Mouse (Mus musculus): ENCODE measurements around the gene Vav1. TPM values are rescaled to one million over a fixed set of nuclear protein-coding genes. Genes with fewer than 3 reads are reported as not detected.

Vav1 gene
- 2.1 and 2.7 TPM in 2 replicates for polyA plus RNA-seq (2015; fragmentation: Nextera tagmentation; extraction: Ambion mirVana)

DNA sequence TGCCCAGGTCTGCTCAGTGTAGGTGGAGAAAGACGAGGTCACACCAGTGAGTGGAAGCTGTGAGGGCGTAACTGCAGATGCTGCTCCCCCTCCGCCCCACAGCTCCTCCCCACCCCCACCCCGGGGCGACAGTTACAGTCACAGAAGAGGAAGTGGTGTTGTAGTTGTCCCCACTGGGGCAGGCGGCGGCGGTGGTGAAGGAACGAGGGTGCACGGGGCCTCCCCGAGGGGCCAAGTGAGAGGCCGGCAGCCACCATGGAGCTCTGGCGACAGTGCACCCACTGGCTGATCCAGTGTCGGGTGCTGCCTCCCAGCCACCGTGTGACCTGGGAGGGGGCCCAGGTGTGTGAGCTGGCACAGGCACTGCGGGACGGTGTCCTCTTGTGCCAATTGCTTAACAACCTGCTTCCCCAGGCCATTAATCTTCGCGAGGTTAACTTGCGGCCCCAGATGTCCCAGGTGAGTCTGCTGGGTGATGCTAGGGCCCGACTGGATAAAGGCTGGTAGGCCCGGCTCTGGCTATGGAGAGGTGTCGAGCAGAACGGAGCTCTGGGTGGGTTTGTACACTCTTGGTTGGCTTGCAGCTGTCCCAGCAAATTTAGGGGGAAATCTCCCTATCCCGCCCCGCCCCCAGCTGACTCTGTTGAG is at the start of gene Vav1:
Gene Vav1, plus strand, starts transcription at position 158 of the 648 bp plus-strand sequence.
- Histone ChIP-seq H3K4me2 (replicated peaks) (no peak within 1 kb of the TSS), H3K4me3 (no peak within 1 kb of the TSS), H3K36me3 (no peaks in the 10 kb centered on the region), H3K4me1 (peaks cover 11% of the 10 kb centered on the region), H3K9ac (no peak within 1 kb of the TSS), H3K27ac (no peak within 1 kb of the TSS), H3K27me3 (peaks cover 55% of the 10 kb centered on the region), H3K9me3 (no peaks in the 10 kb centered on the region)
- WGBS = 51% methylated on average over 25 of the region's 26 CpGs
- no peak for ATAC-seq (ENCODE audit: low FRiP score, low read depth)

DNA sequence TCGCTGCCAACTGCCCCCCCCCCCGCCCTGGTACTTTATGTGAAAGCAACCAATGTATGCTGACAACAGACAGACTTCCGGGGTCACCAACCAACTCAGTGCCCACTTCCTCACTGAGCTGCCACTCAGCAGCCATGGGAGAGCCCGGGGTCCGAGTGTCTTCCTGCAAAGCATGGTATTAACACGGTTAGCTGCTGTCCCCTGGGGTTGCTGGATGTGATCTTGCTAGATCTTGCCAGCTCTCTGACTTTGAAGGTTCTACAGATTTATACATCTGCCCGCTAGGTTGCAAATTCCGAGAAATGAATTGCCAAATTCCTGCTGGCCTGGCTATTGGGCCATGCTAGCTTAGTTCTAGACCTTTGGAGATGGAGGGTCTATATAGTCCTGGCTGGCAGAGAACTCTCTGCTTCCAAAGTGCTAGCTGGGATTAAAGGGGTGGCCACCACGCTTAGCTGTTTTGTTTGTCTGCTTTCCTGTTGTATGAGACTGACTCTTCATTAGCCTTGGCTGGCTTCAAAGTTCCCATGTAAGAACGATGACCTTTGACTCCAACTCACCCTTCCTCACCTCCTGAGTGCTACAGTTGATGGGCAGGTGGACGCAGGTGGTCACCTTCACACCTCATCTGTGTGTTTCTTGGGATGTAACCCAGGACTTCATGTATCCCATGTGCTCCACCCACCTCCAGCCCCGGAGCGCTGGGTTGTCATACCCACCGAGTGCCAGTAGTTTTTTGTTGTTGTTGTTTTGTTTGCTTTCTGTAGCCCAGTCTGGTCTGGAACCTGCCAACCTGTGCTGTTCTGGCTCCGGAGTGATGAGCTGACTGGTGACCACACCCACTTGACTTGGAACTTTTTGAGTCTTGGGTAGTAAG is 48.8 kb upstream of the Vav1 start:
- H3K9me3 ChIP-seq = no peaks in the 10 kb centered on the region
- H3K4me3 ChIP-seq = no peak overlapping the region
- H3K9ac ChIP-seq = no peak overlapping the region
- H3K27ac ChIP-seq = no peak overlapping the region
- peaks cover 10% of the 10 kb centered on the region for H3K36me3 ChIP-seq
- WGBS = 81% methylated on average over 15 of the region's 15 CpGs
- H3K4me2 ChIP-seq (replicated peaks) = no peak overlapping the region
- peaks cover 21% of the 10 kb centered on the region; the same call in 1 of the 2 replicates for H3K27me3 ChIP-seq
- no peaks in the 10 kb centered on the region for H3K4me1 ChIP-seq
- ATAC-seq (ENCODE audit: low FRiP score, low read depth) = no peak

DNA sequence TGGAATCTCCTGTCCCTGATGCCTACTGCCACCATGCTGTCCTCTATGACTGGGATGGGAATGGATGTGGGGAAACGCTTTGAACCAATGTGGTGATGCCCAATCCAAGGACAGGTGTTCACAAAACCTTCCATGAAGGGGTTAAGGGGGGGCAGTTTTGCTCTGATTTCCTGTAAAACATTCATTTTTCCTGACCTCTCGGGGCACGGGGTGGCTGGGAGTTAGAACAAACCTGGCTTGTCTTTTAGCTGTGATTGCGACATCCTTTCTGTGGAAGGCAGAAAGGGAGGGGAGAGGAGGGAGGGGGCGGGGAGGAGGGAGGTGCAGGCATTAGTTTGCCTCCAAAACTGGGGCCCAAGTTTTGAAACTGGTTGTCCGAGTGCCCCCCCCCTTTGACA is 48.2 kb upstream of the Vav1 start:
- no peak overlapping the region for H3K27ac ChIP-seq
- no peak overlapping the region for H3K9ac ChIP-seq
- H3K4me3 ChIP-seq = no peak overlapping the region
- ATAC-seq (ENCODE audit: low FRiP score, low read depth) = no peak
- H3K4me1 ChIP-seq = no peaks in the 10 kb centered on the region
- no peak overlapping the region for H3K4me2 ChIP-seq (replicated peaks)
- H3K9me3 ChIP-seq = no peaks in the 10 kb centered on the region
- WGBS = 59% methylated on average over 6 of the region's 6 CpGs
- H3K27me3 ChIP-seq = peaks cover 15% of the 10 kb centered on the region; the same call in 1 of the 2 replicates
- peaks cover 16% of the 10 kb centered on the region for H3K36me3 ChIP-seq

DNA sequence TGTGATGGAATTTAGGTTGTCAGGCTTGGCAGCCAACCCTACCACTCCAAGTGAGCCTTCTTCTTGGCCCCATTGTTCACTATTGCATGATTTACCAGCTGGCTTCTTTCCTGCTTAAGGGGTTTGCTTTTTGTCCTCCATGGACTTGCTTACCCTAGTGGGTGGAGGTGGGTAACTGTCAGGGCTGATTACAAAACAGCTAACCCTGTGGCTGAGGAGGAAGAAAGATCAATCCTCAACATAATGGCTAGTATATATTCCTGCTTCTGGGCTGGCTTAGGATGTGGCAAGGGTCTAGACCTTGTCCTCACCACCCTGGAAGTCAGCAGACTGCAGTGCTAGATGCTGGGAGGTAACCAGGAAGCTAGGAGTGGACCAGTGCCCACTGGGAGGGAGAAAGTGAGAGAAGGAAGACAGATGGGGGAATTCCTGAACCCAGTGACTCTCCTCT is 47.6 kb upstream of the Vav1 start:
- ATAC-seq (ENCODE audit: low FRiP score, low read depth) = no peak
- Histone ChIP-seq H3K4me1 (no peaks in the 10 kb centered on the region), H3K4me3 (no peak overlapping the region), H3K9me3 (no peaks in the 10 kb centered on the region), H3K9ac (no peak overlapping the region), H3K27me3 (peaks cover 9% of the 10 kb centered on the region; the same call in 1 of the 2 replicates), H3K4me2 (replicated peaks) (no peak overlapping the region), H3K36me3 (peaks cover 22% of the 10 kb centered on the region), H3K27ac (no peak overlapping the region)

DNA sequence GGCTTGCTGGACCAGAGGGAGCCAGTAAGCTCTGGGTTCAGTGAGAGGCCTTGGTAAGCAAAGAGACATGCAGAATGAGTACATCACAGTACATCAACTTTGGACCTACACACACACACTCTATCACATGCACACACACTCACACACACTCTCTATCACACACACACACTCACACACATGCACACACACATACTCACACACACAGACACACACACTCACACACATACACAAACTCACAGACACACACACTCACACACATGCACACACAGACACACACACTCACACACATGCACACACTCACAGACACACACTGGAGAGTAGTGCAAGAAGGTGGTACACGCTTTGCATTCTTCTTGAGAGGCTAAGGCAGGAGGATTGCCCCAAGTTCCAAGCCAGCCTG is 46.7 kb upstream of the Vav1 start:
- no peak overlapping the region for H3K4me3 ChIP-seq
- no peak overlapping the region for H3K4me2 ChIP-seq (replicated peaks)
- peaks cover 31% of the 10 kb centered on the region for H3K36me3 ChIP-seq
- 79% methylated on average over 1 of the region's 1 CpGs for WGBS
- no peak overlapping the region for H3K9ac ChIP-seq
- peaks cover 4% of the 10 kb centered on the region; the same call in 1 of the 2 replicates for H3K27me3 ChIP-seq
- no peaks in the 10 kb centered on the region for H3K4me1 ChIP-seq
- ATAC-seq (ENCODE audit: low FRiP score, low read depth) = no peak
- no peaks in the 10 kb centered on the region for H3K9me3 ChIP-seq
- H3K27ac ChIP-seq = no peak overlapping the region

DNA sequence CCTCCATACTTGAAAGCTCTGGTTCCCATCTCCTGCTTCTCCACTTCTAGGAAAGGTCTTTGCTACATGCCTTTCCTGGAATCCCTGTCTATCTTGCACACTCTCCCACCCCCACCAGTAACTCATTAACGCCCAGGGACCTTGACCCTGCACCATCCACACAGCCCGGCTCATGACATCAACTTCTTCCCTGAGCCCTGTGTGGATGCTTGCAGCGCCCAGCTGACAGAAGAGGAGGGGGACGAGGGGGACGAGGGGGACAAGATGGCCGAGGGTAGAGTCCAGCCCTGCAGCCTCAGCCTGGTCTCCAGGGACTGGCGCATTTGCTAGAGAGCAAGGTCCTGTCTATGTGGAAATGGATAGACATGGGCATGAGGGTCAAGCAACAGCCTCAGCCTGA is 45.9 kb upstream of the Vav1 start:
- Histone ChIP-seq H3K36me3 (peaks cover 39% of the 10 kb centered on the region), H3K27me3 (peaks cover 4% of the 10 kb centered on the region; the same call in 1 of the 2 replicates), H3K4me3 (no peak overlapping the region), H3K9ac (no peak overlapping the region), H3K4me2 (replicated peaks) (no peak overlapping the region), H3K4me1 (no peaks in the 10 kb centered on the region), H3K27ac (no peak overlapping the region), H3K9me3 (no peaks in the 10 kb centered on the region)
- WGBS = 43% methylated on average over 7 of the region's 7 CpGs
- 0 out of 2 replicates have a peak, but pooled peaks have one; percentile 9 for ATAC-seq (ENCODE audit: low FRiP score, low read depth)

DNA sequence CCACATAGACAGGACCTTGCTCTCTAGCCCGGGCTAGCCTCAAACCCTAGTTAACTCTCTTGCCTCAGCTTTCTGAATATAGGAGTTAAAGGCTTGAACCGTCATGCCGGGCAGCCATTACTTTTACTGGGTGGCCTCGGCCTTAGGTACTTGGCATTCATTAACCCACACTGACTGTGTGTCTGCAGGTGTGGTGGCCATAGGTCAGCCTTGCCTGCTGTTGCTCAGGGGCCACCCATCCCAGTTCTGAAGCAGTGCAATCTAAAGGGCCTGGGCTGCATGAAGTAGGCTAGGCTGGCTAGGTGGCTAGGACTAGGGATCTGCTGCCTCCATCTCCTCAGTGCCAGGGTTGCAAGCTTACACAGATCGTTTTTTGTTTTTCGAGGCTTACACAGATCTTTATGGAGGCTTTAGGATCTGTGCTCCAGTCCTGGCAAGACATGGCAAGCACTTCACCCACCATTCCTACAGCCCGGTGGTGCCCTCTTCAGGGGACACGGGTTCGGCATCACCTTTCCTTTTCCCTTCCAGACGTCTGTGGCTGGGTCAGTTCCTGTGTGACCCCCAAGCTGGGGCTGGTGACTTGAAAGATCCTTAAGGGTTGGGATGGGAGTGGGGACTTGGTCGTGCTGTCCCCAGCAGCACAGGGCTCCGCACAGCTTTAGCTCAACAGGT is 44.5 kb upstream of the Vav1 start:
- Histone ChIP-seq H3K36me3 (peaks cover 41% of the 10 kb centered on the region), H3K9ac (no peak overlapping the region), H3K4me3 (no peak overlapping the region), H3K4me2 (replicated peaks) (no peak overlapping the region), H3K4me1 (no peaks in the 10 kb centered on the region), H3K9me3 (no peaks in the 10 kb centered on the region), H3K27ac (no peak overlapping the region), H3K27me3 (peaks cover 4% of the 10 kb centered on the region; the same call in 1 of the 2 replicates)
- WGBS = 79% methylated on average over 12 of the region's 12 CpGs
- ATAC-seq (ENCODE audit: low FRiP score, low read depth) = no peak

DNA sequence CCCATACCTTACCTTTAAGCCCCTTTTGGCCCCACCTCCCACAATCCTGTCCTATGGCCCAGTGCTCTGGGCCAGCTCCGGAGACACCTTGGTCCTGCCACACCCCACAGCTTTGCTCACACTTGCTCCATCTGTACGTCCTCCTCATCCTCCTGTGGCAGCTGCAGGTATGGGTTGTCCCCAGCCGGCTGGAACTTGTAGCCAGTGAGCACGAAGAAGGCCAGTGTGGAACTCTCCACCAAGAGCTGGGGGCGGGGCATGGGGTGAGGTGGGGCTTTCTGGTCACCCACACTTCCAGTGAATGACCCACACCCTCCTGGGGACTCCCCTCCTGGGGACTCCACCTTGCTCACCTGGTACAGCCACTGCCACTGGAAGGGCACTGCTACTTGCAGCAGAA is 43.1 kb upstream of the Vav1 start:
- Histone ChIP-seq H3K9ac (no peak overlapping the region), H3K4me2 (replicated peaks) (no peak overlapping the region), H3K36me3 (peaks cover 41% of the 10 kb centered on the region), H3K4me3 (no peak overlapping the region), H3K27me3 (no peaks in the 10 kb centered on the region), H3K27ac (no peak overlapping the region), H3K9me3 (no peaks in the 10 kb centered on the region), H3K4me1 (no peaks in the 10 kb centered on the region)
- peak; percentile 17; the same call in 1 of the 2 replicates for ATAC-seq (ENCODE audit: low FRiP score, low read depth)
- WGBS = 90% methylated on average over 5 of the region's 5 CpGs

DNA sequence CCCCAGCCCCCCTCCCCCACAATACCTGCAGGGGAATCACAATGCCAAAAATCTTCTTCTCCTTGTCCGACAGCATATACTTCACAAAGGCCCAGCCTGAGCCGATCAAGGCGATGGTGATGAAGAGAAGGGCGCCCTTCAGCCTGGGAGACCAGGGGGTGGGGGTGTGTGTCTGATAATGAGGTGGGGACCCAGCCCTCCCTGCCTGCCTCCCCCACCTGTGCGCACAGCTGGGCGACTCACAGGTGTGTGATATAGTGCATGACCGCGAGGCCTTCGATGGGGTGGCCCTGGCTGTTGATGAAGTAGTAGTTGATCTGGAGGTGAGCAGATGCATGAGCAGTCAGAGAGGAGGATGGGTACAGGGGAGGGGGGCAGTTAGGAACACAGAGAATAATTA is 41.7 kb upstream of the Vav1 start:
- no peaks in the 10 kb centered on the region for H3K9me3 ChIP-seq
- H3K4me1 ChIP-seq = no peaks in the 10 kb centered on the region
- peaks cover 50% of the 10 kb centered on the region for H3K36me3 ChIP-seq
- H3K27ac ChIP-seq = no peak overlapping the region
- H3K4me3 ChIP-seq = no peak overlapping the region
- WGBS = 91% methylated on average over 9 of the region's 9 CpGs
- ATAC-seq (ENCODE audit: low FRiP score, low read depth) = 0 out of 2 replicates have a peak, but pooled peaks have one; percentile 21
- no peak overlapping the region for H3K9ac ChIP-seq
- H3K4me2 ChIP-seq (replicated peaks) = no peak overlapping the region
- no peaks in the 10 kb centered on the region for H3K27me3 ChIP-seq

DNA sequence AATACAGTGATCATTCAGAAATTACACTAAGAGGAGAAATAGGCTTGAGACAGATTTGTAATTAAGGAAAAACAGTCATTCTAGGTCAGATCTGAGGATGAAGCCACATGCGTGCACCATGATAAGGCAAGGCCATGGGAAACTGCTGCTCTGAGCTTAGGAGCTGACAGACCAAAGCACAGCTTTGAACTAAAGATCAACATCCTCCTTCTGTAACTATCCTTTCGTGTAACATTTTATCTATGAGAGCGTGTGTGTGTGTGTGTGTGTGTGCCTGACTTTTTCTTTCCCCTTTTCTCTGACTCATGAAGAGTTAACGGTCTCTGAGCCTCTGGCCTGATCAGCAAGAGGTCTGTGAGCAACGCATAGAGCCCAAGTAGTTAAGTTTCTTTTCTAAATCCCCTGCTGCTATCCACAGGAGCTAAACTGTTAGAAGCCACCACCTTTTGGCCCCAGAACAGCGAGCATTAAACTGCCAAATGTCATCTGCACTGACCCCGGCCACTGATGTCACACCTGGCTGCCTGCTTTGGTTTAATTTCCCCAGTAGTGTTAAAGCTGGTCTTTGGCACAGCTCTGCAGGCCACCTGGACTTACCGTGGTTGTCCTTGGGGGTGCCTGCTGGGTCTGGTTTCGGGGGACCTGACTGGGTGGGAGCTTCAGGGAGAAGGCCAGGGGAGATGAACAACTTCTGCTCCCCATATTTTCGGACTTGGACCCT is 35.1 kb upstream of the Vav1 start:
- 60% methylated on average over 10 of the region's 10 CpGs for WGBS
- no peaks in the 10 kb centered on the region for H3K9me3 ChIP-seq
- H3K27me3 ChIP-seq = no peaks in the 10 kb centered on the region
- H3K4me3 ChIP-seq = no peak overlapping the region
- peaks cover 12% of the 10 kb centered on the region for H3K4me1 ChIP-seq
- H3K36me3 ChIP-seq = peaks cover 33% of the 10 kb centered on the region
- no peak overlapping the region for H3K27ac ChIP-seq
- ATAC-seq (ENCODE audit: low FRiP score, low read depth) = no peak
- no peak overlapping the region for H3K4me2 ChIP-seq (replicated peaks)
- H3K9ac ChIP-seq = no peak overlapping the region

DNA sequence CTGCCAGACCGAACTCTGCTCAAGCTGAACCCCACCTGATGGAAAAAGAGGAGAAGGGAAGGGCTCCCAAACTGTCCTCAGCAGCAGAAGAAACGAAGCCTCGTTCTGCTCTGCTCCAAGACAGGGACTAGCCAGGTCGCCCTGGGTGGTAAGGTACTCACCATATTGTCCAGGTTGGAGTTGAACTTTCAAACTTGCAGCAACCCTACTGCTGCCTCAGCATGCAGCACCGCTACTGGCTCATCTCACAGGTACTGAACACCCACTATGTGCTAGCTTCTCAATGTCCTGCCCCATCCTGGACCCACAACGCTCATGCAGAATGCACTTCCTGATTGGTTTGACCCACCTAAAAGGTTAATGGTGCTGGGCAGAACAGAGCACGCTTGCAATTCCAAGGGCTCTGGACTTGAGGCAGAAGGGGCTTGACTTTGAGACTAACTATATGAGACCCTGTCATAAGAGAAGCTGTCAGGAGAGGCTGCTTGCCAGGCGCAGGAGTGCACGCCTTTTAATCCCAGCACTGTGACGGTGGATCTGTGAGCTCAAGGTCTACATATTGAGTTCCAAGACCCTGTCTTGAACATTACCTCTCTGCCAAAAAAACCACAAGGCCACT is 33.5 kb upstream of the Vav1 start:
- Histone ChIP-seq H3K9ac (no peak overlapping the region), H3K4me3 (0 out of 2 replicates have a peak overlapping the region, but pooled peaks have one; percentile 81), H3K27ac (no peak overlapping the region), H3K9me3 (no peaks in the 10 kb centered on the region), H3K36me3 (peaks cover 33% of the 10 kb centered on the region), H3K27me3 (no peaks in the 10 kb centered on the region), H3K4me1 (peaks cover 19% of the 10 kb centered on the region), H3K4me2 (replicated peaks) (peak overlapping the region; percentile 84; the same call in 1 of the 2 replicates)
- ATAC-seq (ENCODE audit: low FRiP score, low read depth) = no peak
- 90% methylated on average over 10 of the region's 10 CpGs for WGBS
